Mouse (Mus musculus) liver, postnatal 0 days (tissue): ENCODE data around the gene Dmac2. TPM values are rescaled to one million over a fixed set of nuclear protein-coding genes. Genes with fewer than 3 reads are reported as not detected.

Experiments used
- ATAC-seq: fragments of 200-750 bp; cut with Nextera tagmentation; 2 replicates; pipeline ENCODE4 v1.8.0; 2017; ENCODE audit warnings: mild to moderate bottlenecking, moderate library complexity
- DNase-seq: peaks from one replicate; pipeline ENCODE4 v3.0.0-alpha.2; 2016
- H3K27ac ChIP-seq: fragments of 300-500 bp; sonication (generic); 2 replicates; pipeline ENCODE4 v1.5.1; 2014; ENCODE audit warnings: antibody characterized with exemption, moderate library complexity, mild to moderate bottlenecking, low read depth
- H3K27me3 ChIP-seq: fragments of 300-500 bp; sonication (generic); 2 replicates; pipeline ENCODE4 v1.6.1; 2014; ENCODE audit warnings: low read length, control low read depth, mixed read lengths; ENCODE audit not compliant: insufficient read depth
- H3K36me3 ChIP-seq: fragments of 300-500 bp; sonication (generic); replicated peaks from 2 replicates; pipeline ENCODE4 v1.6.1; 2014; ENCODE audit warnings: mild to moderate bottlenecking, control low read depth, low read length, moderate library complexity, mixed read lengths; ENCODE audit not compliant: insufficient read depth
- H3K4me1 ChIP-seq: fragments of 300-500 bp; sonication (generic); 2 replicates; pipeline ENCODE4 v1.6.1; 2014; ENCODE audit warnings: antibody characterized with exemption, mild to moderate bottlenecking, control low read depth; ENCODE audit not compliant: insufficient read depth
- H3K4me2 ChIP-seq: fragments of 300-500 bp; sonication (generic); 2 replicates; pipeline ENCODE4 v1.6.1; 2014; ENCODE audit warnings: low read depth, mild to moderate bottlenecking, low read length, moderate library complexity, mixed read lengths
- H3K4me3 ChIP-seq: fragments of 300-500 bp; sonication (generic); 2 replicates; pipeline ENCODE4 v1.5.1; 2014; ENCODE audit warnings: low read depth, low read length
- H3K9ac ChIP-seq: fragments of 300-500 bp; sonication (generic); replicated peaks from 2 replicates; pipeline ENCODE4 v1.6.1; 2014; ENCODE audit warnings: mild to moderate bottlenecking, moderate library complexity
- H3K9me3 ChIP-seq: fragments of 300-500 bp; sonication (generic); 2 replicates; pipeline ENCODE4 v1.6.1; 2016; ENCODE audit warnings: mild to moderate bottlenecking, control low read depth, low read length, mixed read lengths
- CTCF ChIP-seq: sonication (generic); IDR thresholded peaks from 2 replicates; pipeline ENCODE4 v1.5.1; 2016; ENCODE audit warnings: antibody characterized with exemption, low read depth
- EP300 ChIP-seq: IDR thresholded peaks from 2 replicates; pipeline ENCODE4 v1.6.1; 2016; ENCODE audit warnings: antibody characterized with exemption, low read depth, mild to moderate bottlenecking
- WGBS: fragments of 180-500 bp; shearing (Covaris S2); extraction: QIAGEN DNeasy Blood & Tissue Kit; methylation state at CpG from one replicate; pipeline ENCODE4 v1.1.7; 2014; ENCODE audit not compliant: insufficient replicate concordance; 5-methylcytosine and 5-hydroxymethylcytosine counted together
- polyA plus RNA-seq: library from polyadenylated mRNA; unstranded; fragments of >200 nt; fragmentation: Nextera tagmentation; extraction: Ambion mirVana; gene quantifications from 2 replicates; pipeline ENCODE4 v1.2.1, GENCODE M21; 2015

The Dmac2 gene
- polyA plus RNA-seq, 1 experiment from 2014 or later = 13.7 TPM

DNA sequence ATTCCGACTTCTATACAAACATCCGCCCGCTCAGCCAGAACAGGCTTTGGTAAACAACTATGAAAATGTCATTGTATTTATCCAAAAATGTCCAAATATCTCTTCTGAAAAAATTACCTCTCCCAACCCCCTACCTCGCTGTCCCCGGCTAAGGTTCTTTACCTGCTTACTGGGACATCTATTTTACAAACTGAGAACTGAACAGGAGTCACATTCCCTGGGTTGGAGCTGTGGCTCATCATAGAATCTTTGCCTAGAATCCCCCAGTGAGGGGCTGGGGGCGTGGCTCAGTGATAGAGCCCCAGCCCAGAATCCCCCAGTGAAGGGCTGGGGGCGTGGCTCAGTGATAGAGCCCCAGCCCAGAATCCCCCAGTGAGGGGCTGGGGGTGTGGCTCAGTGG is 7.7 kb upstream of the Dmac2 start:
- Histone ChIP-seq H3K27ac (no peak overlapping the region), H3K27me3 (no peaks in the 10 kb centered on the region), H3K4me2 (no peak overlapping the region), H3K4me1 (0 out of 2 replicates have a peak, but pooled peaks cover 9% of the 10 kb centered on the region), H3K9ac (no peak overlapping the region), H3K4me3 (no peak overlapping the region), H3K9me3 (no peaks in the 10 kb centered on the region), H3K36me3 (no peaks in the 10 kb centered on the region)
- WGBS = 58% methylated on average over 7 of the region's 7 CpGs
- no peak for ATAC-seq
- no peak for DNase-seq
- no peak for TF ChIP-seq EP300
- TF ChIP-seq CTCF = no peak

DNA sequence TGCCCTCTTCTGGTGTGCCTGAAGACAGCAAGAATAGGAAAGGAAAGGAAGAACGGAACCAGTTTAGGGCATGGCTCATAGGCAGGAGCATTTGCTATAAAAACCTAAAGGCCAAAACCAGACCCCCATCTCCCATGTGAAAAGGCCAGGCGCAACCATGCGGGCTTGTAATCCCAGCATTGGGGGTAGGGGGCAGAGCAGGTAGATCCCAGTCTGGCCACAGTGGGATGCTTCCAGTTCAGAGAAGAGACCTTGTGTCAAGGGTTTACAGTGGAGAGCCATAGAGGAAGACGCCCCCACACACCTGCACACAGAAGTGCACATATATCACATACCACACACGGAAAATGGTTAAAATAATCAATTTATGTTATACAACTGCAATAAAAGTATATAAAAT is 5.1 kb upstream of the Dmac2 start:
- DNase-seq (no peak), ATAC-seq (no peak)
- no peak overlapping the region for H3K27ac ChIP-seq
- no peak overlapping the region for H3K4me3 ChIP-seq
- H3K27me3 ChIP-seq = no peaks in the 10 kb centered on the region
- TF ChIP-seq EP300 = no peak
- TF ChIP-seq CTCF = no peak
- H3K4me1 ChIP-seq = 0 out of 2 replicates have a peak, but pooled peaks cover 2% of the 10 kb centered on the region
- no peaks in the 10 kb centered on the region for H3K36me3 ChIP-seq
- no peaks in the 10 kb centered on the region for H3K9me3 ChIP-seq
- H3K4me2 ChIP-seq = no peak overlapping the region
- no peak overlapping the region for H3K9ac ChIP-seq
- 86% methylated on average over 5 of the region's 5 CpGs for WGBS

GRCm38 (mm10) chr7:25614831-25615705 is 4.1 kb upstream of the Dmac2 start:
- Histone ChIP-seq H3K27me3 (no peaks in the 10 kb centered on the region), H3K27ac (no peak overlapping the region), H3K4me3 (no peak overlapping the region), H3K4me1 (peaks cover 7% of the 10 kb centered on the region; the same call in 1 of the 2 replicates), H3K36me3 (no peaks in the 10 kb centered on the region), H3K9me3 (no peaks in the 10 kb centered on the region), H3K4me2 (no peak overlapping the region), H3K9ac (no peak overlapping the region)
- TF ChIP-seq CTCF = no peak
- no peak for TF ChIP-seq EP300
- ATAC-seq (no peak), DNase-seq (no peak)
- 67% methylated on average over 21 of the region's 21 CpGs for WGBS

DNA sequence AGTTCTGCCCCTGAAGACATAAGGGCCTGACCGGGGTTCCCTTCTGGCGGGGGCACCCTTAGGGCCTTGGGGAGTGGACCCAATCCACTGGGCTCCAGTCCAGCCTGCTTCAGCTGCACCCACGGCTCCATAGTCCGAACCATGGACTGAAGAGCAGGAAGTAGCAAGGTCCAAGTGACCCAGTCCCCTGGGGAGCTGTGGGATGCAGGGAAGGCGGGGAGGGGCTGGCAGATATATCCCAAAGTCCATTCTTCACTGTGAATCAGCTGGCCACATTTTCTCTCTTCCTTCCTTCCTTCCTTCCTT is 3.6 kb upstream of the Dmac2 start, which contains the start of gene Erich4:
Gene Erich4 (minus strand): TSS at position 187 of the 306 bp plus-strand sequence.
- TF ChIP-seq CTCF (no peak), EP300 (no peak)
- no peak within 1 kb of the TSS for H3K4me3 ChIP-seq
- H3K27ac ChIP-seq = no peak within 1 kb of the TSS
- no peak for DNase-seq
- H3K9me3 ChIP-seq = no peaks in the 10 kb centered on the region
- H3K4me1 ChIP-seq = peaks cover 7% of the 10 kb centered on the region; the same call in 1 of the 2 replicates
- no peak within 1 kb of the TSS for H3K9ac ChIP-seq
- no peak within 1 kb of the TSS for H3K4me2 ChIP-seq
- H3K36me3 ChIP-seq = no peaks in the 10 kb centered on the region
- no peak for ATAC-seq
- H3K27me3 ChIP-seq = no peaks in the 10 kb centered on the region
- 58% methylated on average over 5 of the region's 5 CpGs for WGBS

- Histone ChIP-seq H3K4me1 (peaks cover 7% of the 10 kb centered on the region; the same call in 1 of the 2 replicates), H3K27ac (no peak overlapping the region), H3K27me3 (no peaks in the 10 kb centered on the region), H3K36me3 (peaks cover 8% of the 10 kb centered on the region), H3K4me3 (no peak overlapping the region), H3K4me2 (no peak overlapping the region), H3K9me3 (no peaks in the 10 kb centered on the region), H3K9ac (no peak overlapping the region)
- TF ChIP-seq CTCF (no peak), EP300 (no peak)
- WGBS = 72% methylated on average over 10 of the region's 10 CpGs
- ATAC-seq (no peak), DNase-seq (peak; percentile 7)
These were observed 1.6 kb upstream of the Dmac2 start for GRCm38 (mm10) chr7:25617376-25618160.

DNA sequence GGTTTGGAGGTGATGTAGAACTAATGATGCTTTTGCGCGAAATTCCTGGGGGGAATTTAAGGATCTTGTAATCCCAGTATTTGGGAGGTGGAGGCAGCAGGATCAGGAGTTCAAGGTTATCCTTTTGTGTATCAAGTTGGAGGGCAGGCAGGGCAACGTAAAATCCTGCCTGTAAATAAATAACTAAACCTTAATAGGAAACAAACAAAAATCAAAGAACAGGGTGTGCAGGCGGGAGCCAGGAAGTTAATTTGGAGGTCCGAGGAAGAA is 443 bp downstream of the Dmac2 start:
- peak overlapping the region; percentile 45; the same call in 1 of the 2 replicates for H3K9ac ChIP-seq
- H3K27me3 ChIP-seq = no peaks in the 10 kb centered on the region
- DNase-seq (peak; percentile 14), ATAC-seq (no peak)
- no peak for TF ChIP-seq CTCF
- H3K9me3 ChIP-seq = no peaks in the 10 kb centered on the region
- H3K4me2 ChIP-seq = peak overlapping the region; percentile 70
- peaks cover 7% of the 10 kb centered on the region; the same call in 1 of the 2 replicates for H3K4me1 ChIP-seq
- H3K4me3 ChIP-seq = peak overlapping the region; percentile 61
- no peak overlapping the region for H3K27ac ChIP-seq
- 21% methylated on average over 5 of the region's 5 CpGs for WGBS
- peaks cover 15% of the 10 kb centered on the region for H3K36me3 ChIP-seq
